Mouse (Mus musculus): Measurements from ENCODE around the gene Vmn1r174.
"Not testable (repeated sequence)": the region's sequence is repeated elsewhere in the genome, so short reads cannot be mapped to it uniquely, and the experiment has no call there.

Gene Vmn1r174

GRCm38 (mm10) chr7:23751970-23752369 is at the start of gene Vmn1r174:
Gene Vmn1r174, plus strand, starts transcription at chr7:23752270.
- in situ Hi-C loops (cut with MboI, MseI): loop anchor here (5.0 kb wide), 1 partner anchor 50 kb away; the partner anchor contains the start of gene Vmn1r173 (in 2 of the 2)

- in situ Hi-C loops (cut with MboI, MseI): no loop called here
Observed at GRCm38 (mm10) chr7:23784526-23784925, 32.5 kb downstream of the Vmn1r174 start.

- in situ Hi-C loops (cut with MboI, MseI): not testable (repeated sequence)
Observed at GRCm38 (mm10) chr7:23810543-23810942, 58.5 kb downstream of the Vmn1r174 start, which contains the start of gene Vmn1r175. Gene Vmn1r175, minus strand, starts transcription at chr7:23810643.

All from T-helper 17 cell (primary cell).